Mouse (Mus musculus): Measurements from ENCODE around the gene Emc6. TPM values are rescaled to one million over a fixed set of nuclear protein-coding genes. Genes with fewer than 3 reads are reported as not detected.

The Emc6 gene
- total RNA-seq, 2 experiments from 2014 or later, result 54.6 to 55.2 TPM

- no peak for DNase-seq (ENCODE audit: extremely low spot score in 1 of 2, low spot score in 2 of 2)
- intact Hi-C loops (cut with DNase I), result loop anchor here (2.0 kb wide), 1 partner anchor 23 kb away; the partner anchor contains the start of genes Emc6 and Tax1bp3
- Histone ChIP-seq H3K4me3 (peak overlapping the region; percentile 90), H3K27ac (peak overlapping the region; percentile 96; the same call in 1 of the 2 replicates)
- TF ChIP-seq CTCF (IDR thresholded peaks at IDR 0.05), result no peak
Measured at GRCm38 (mm10) chr11:73199879-73200278, 23.0 kb upstream of the Emc6 start.

GRCm38 (mm10) chr11:73199230-73199712, 22.4 kb upstream of the Emc6 start, which contains the start of gene Shpk:
Gene Shpk (plus strand): TSS chr11:73199460.
- peak within 1 kb of the TSS; percentile 90 for H3K4me3 ChIP-seq
- peak; percentile 95 to 96 for DNase-seq (ENCODE audit: extremely low spot score in 1 of 2, low spot score in 2 of 2)
- intact Hi-C loops (cut with DNase I), result loop anchor here (2.0 kb wide), 1 partner anchor 22 kb away; the partner anchor contains the start of genes Emc6 and Tax1bp3
- H3K27ac ChIP-seq, result peak within 1 kb of the TSS; percentile 96
- TF ChIP-seq CTCF (IDR thresholded peaks at IDR 0.05), result no peak

- H3K4me3 ChIP-seq, result peak within 1 kb of the TSS; percentile 90
- H3K27ac ChIP-seq, result peak within 1 kb of the TSS; percentile 96
- TF ChIP-seq CTCF (IDR thresholded peaks at IDR 0.05), result no peak; the same call in none of the 2 replicates
- intact Hi-C loops (cut with DNase I), result loop anchor here (2.0 kb wide), 1 partner anchor 22 kb away; the partner anchor contains the start of genes Emc6 and Tax1bp3
- DNase-seq (ENCODE audit: extremely low spot score in 1 of 2, low spot score in 2 of 2), result peak in 1 of 2 experiments; percentile 82
Measured at GRCm38 (mm10) chr11:73198603-73199229, 21.9 kb upstream of the Emc6 start, which contains the start of gene Ctns. Gene Ctns (minus strand): TSS chr11:73199042.

- H3K4me3 ChIP-seq, result peak overlapping the region; percentile 90
- TF ChIP-seq CTCF (IDR thresholded peaks at IDR 0.05), result no peak
- intact Hi-C loops (cut with DNase I), result loop anchor here (2.0 kb wide), 1 partner anchor 21 kb away; the partner anchor contains the start of genes Emc6 and Tax1bp3
- H3K27ac ChIP-seq, result peak overlapping the region; percentile 96; the same call in 1 of the 2 replicates
- no peak for DNase-seq (ENCODE audit: extremely low spot score in 1 of 2, low spot score in 2 of 2)
Measured at GRCm38 (mm10) chr11:73198190-73198589, 21.4 kb upstream of the Emc6 start.

GRCm38 (mm10) chr11:73194444-73194843, 17.6 kb upstream of the Emc6 start:
- DNase-seq (ENCODE audit: extremely low spot score in 1 of 2, low spot score in 2 of 2), result no peak
- Histone ChIP-seq H3K27ac (no peak overlapping the region), H3K4me3 (no peak overlapping the region)
- intact Hi-C loops (cut with DNase I), result no loop called here
- TF ChIP-seq CTCF (IDR thresholded peaks at IDR 0.05), result no peak

- Histone ChIP-seq H3K4me3 (no peak overlapping the region), H3K27ac (no peak overlapping the region)
- intact Hi-C loops (cut with DNase I), result no loop called here
- no peak for DNase-seq (ENCODE audit: extremely low spot score in 1 of 2, low spot score in 2 of 2)
- no peak for TF ChIP-seq CTCF (IDR thresholded peaks at IDR 0.05)
Measured at GRCm38 (mm10) chr11:73193047-73193446, 16.2 kb upstream of the Emc6 start.

- intact Hi-C loops (cut with DNase I), result no loop called here
- Histone ChIP-seq H3K4me3 (no peak overlapping the region), H3K27ac (no peak overlapping the region)
- no peak for DNase-seq (ENCODE audit: extremely low spot score in 1 of 2, low spot score in 2 of 2)
- TF ChIP-seq CTCF (IDR thresholded peaks at IDR 0.05), result no peak
Measured at GRCm38 (mm10) chr11:73187231-73187630, 10.4 kb upstream of the Emc6 start.

GRCm38 (mm10) chr11:73185872-73186615, 9.2 kb upstream of the Emc6 start:
- no peak for DNase-seq (ENCODE audit: extremely low spot score in 1 of 2, low spot score in 2 of 2)
- Histone ChIP-seq H3K4me3 (no peak overlapping the region), H3K27ac (no peak overlapping the region)
- intact Hi-C loops (cut with DNase I), result no loop called here
- TF ChIP-seq CTCF (IDR thresholded peaks at IDR 0.05), result no peak

GRCm38 (mm10) chr11:73177895-73178294, 1.1 kb upstream of the Emc6 start:
- Histone ChIP-seq H3K27ac (peak overlapping the region; percentile 70; the same call in 1 of the 2 replicates), H3K4me3 (peak overlapping the region; percentile 62)
- DNase-seq (ENCODE audit: extremely low spot score in 1 of 2, low spot score in 2 of 2), result no peak
- TF ChIP-seq CTCF (IDR thresholded peaks at IDR 0.05), result no peak
- intact Hi-C loops (cut with DNase I), result loop anchor here (2.0 kb wide), 1 partner anchor 21 kb away; the partner anchor contains the start of genes Ctns and Shpk

- intact Hi-C loops (cut with DNase I), result loop anchor here (2.0 kb wide), 1 partner anchor 21 kb away; the partner anchor contains the start of genes Ctns and Shpk
- H3K27ac ChIP-seq, result peak overlapping the region; percentile 70
- no peak for TF ChIP-seq CTCF (IDR thresholded peaks at IDR 0.05)
- peak; percentile 27 to 48 for DNase-seq (ENCODE audit: extremely low spot score in 1 of 2, low spot score in 2 of 2)
- H3K4me3 ChIP-seq, result peak overlapping the region; percentile 62
Measured at GRCm38 (mm10) chr11:73177509-73177875, 655 bp upstream of the Emc6 start.

- peak overlapping the region; percentile 77; the same call in 1 of the 2 replicates for H3K27ac ChIP-seq
- DNase-seq (ENCODE audit: extremely low spot score in 1 of 2, low spot score in 2 of 2), result no peak
- peak overlapping the region; percentile 62 for H3K4me3 ChIP-seq
- intact Hi-C loops (cut with DNase I), result loop anchor here (2.0 kb wide), 1 partner anchor 23 kb away; the partner anchor contains the start of genes Ctns and Shpk
- no peak for TF ChIP-seq CTCF (IDR thresholded peaks at IDR 0.05)
Measured at GRCm38 (mm10) chr11:73176186-73176585, 651 bp downstream of the Emc6 start.
